Mouse (Mus musculus) lung, postnatal 0 days (tissue): ENCODE results near the gene Abcd4. TPM values are rescaled to one million over a fixed set of nuclear protein-coding genes. Genes with fewer than 3 reads are reported as not detected.

Experiments used
- ATAC-seq: fragments of 200-750 bp; cut with Nextera tagmentation; 2 replicates; pipeline ENCODE4 v1.8.0; 2017; ENCODE audit warnings: moderate library complexity
- DNase-seq: peaks from one replicate; pipeline ENCODE4 v3.0.0-alpha.2; 2016; ENCODE audit warnings: low spot score
- H3K27ac ChIP-seq: fragments of 300-500 bp; sonication (generic); 2 replicates; pipeline ENCODE4 v1.5.1; 2014; ENCODE audit warnings: antibody characterized with exemption, mild to moderate bottlenecking, low read length, mixed read lengths
- H3K27me3 ChIP-seq: fragments of 300-500 bp; sonication (generic); replicated peaks from 2 replicates; pipeline ENCODE4 v1.6.1; 2014; ENCODE audit warnings: low read length, mixed read lengths; ENCODE audit not compliant: insufficient read depth
- H3K36me3 ChIP-seq: fragments of 300-500 bp; sonication (generic); 2 replicates; pipeline ENCODE4 v1.6.1; 2014; ENCODE audit warnings: low read length, mixed read lengths; ENCODE audit not compliant: insufficient read depth
- H3K4me1 ChIP-seq: fragments of 300-500 bp; sonication (generic); 2 replicates; pipeline ENCODE4 v1.6.1; 2014; ENCODE audit warnings: antibody characterized with exemption, low read depth, low read length, mixed read lengths; ENCODE audit not compliant: insufficient read depth
- H3K4me2 ChIP-seq: fragments of 300-500 bp; sonication (generic); replicated peaks from 2 replicates; pipeline ENCODE4 v1.6.1; 2014; ENCODE audit warnings: low read depth, mild to moderate bottlenecking, low read length, moderate library complexity, mixed read lengths
- H3K4me3 ChIP-seq: fragments of 300-500 bp; sonication (generic); 2 replicates; pipeline ENCODE4 v1.5.1; 2014; ENCODE audit warnings: low read depth, low read length
- H3K9ac ChIP-seq: fragments of 300-500 bp; sonication (generic); replicated peaks from 2 replicates; pipeline ENCODE4 v1.6.1; 2014; ENCODE audit warnings: low read depth, mild to moderate bottlenecking
- H3K9me3 ChIP-seq: fragments of 300-500 bp; sonication (generic); 2 replicates; pipeline ENCODE4 v1.6.1; 2016; ENCODE audit warnings: low read length, mixed read lengths
- CTCF ChIP-seq: IDR thresholded peaks from 2 replicates; pipeline ENCODE4 v1.5.1; 2016; ENCODE audit warnings: antibody characterized with exemption, mild to moderate bottlenecking
- EP300 ChIP-seq: IDR thresholded peaks from 2 replicates; pipeline ENCODE4 v1.6.1; 2016; ENCODE audit warnings: antibody characterized with exemption, mild to moderate bottlenecking, control low read depth
- WGBS: fragments of 180-500 bp; shearing (Covaris S2); extraction: QIAGEN DNeasy Blood & Tissue Kit; methylation state at CpG from one replicate; pipeline ENCODE4 v1.1.7; 2014; 5-methylcytosine and 5-hydroxymethylcytosine counted together
- polyA plus RNA-seq: library from polyadenylated mRNA; unstranded; fragments of >200 nt; fragmentation: Nextera tagmentation; extraction: Ambion mirVana; gene quantifications from 2 replicates; pipeline ENCODE4 v1.2.1, GENCODE M21; 2015

Abcd4 gene
- polyA plus RNA-seq, 1 experiment from 2014 or later: 9.2 TPM

- TF ChIP-seq EP300 (no peak), CTCF (no peak)
- H3K4me2 ChIP-seq: no peak overlapping the region
- no peak overlapping the region for H3K27ac ChIP-seq
- no peaks in the 10 kb centered on the region for H3K4me1 ChIP-seq
- H3K27me3 ChIP-seq: peaks cover 8% of the 10 kb centered on the region; the same call in 1 of the 2 replicates
- no peak overlapping the region for H3K9ac ChIP-seq
- H3K4me3 ChIP-seq: no peak overlapping the region
- 6% methylated on average over 9 of the region's 9 CpGs for WGBS
- no peaks in the 10 kb centered on the region for H3K9me3 ChIP-seq
- no peaks in the 10 kb centered on the region for H3K36me3 ChIP-seq
- no peak for ATAC-seq
- no peak for DNase-seq
These were observed 7.9 kb upstream of the Abcd4 start for GRCm38 (mm10) chr12:84625116-84625515.

GRCm38 (mm10) chr12:84624601-84625000 is 7.4 kb upstream of the Abcd4 start:
- Histone ChIP-seq H3K9ac (no peak overlapping the region), H3K27me3 (peaks cover 8% of the 10 kb centered on the region; the same call in 1 of the 2 replicates), H3K4me2 (no peak overlapping the region), H3K9me3 (no peaks in the 10 kb centered on the region), H3K27ac (no peak overlapping the region), H3K36me3 (no peaks in the 10 kb centered on the region), H3K4me1 (no peaks in the 10 kb centered on the region), H3K4me3 (no peak overlapping the region)
- TF ChIP-seq EP300 (no peak), CTCF (no peak)
- 25% methylated on average over 8 of the region's 8 CpGs for WGBS
- no peak for DNase-seq
- ATAC-seq: no peak

- Histone ChIP-seq H3K36me3 (no peaks in the 10 kb centered on the region), H3K9me3 (no peaks in the 10 kb centered on the region), H3K4me3 (no peak overlapping the region), H3K9ac (no peak overlapping the region), H3K4me1 (no peaks in the 10 kb centered on the region), H3K27ac (no peak overlapping the region), H3K4me2 (no peak overlapping the region), H3K27me3 (peaks cover 8% of the 10 kb centered on the region; the same call in 1 of the 2 replicates)
- peak; percentile 38 for TF ChIP-seq CTCF
- no peak for TF ChIP-seq EP300
- DNase-seq (peak; percentile 37), ATAC-seq (no peak)
These were observed 3.8 kb upstream of the Abcd4 start for GRCm38 (mm10) chr12:84620975-84621374.

GRCm38 (mm10) chr12:84617663-84618062 is 450 bp upstream of the Abcd4 start:
- Histone ChIP-seq H3K4me2 (peak overlapping the region; percentile 81), H3K9ac (peak overlapping the region; percentile 16; the same call in 1 of the 2 replicates), H3K4me3 (peak overlapping the region; percentile 76), H3K4me1 (no peaks in the 10 kb centered on the region), H3K27ac (no peak overlapping the region), H3K9me3 (no peaks in the 10 kb centered on the region), H3K27me3 (no peaks in the 10 kb centered on the region), H3K36me3 (no peaks in the 10 kb centered on the region)
- DNase-seq (peak; percentile 42), ATAC-seq (peak; percentile 65)
- WGBS: 2% methylated on average over 10 of the region's 10 CpGs
- peak; percentile 33 for TF ChIP-seq CTCF
- no peak for TF ChIP-seq EP300

- H3K4me2 ChIP-seq: no peak overlapping the region
- peak; percentile 63 for DNase-seq
These were observed 2.7 kb downstream of the Abcd4 start for GRCm38 (mm10) chr12:84614524-84614923.

GRCm38 (mm10) chr12:84614001-84614400 is 3.2 kb downstream of the Abcd4 start:
- 72% methylated on average over 11 of the region's 11 CpGs for WGBS
- DNase-seq (no peak), ATAC-seq (no peak)
- H3K9ac ChIP-seq: no peak overlapping the region
- no peak overlapping the region for H3K4me3 ChIP-seq
- H3K4me2 ChIP-seq: no peak overlapping the region
- no peaks in the 10 kb centered on the region for H3K27me3 ChIP-seq
- H3K36me3 ChIP-seq: no peaks in the 10 kb centered on the region
- H3K27ac ChIP-seq: no peak overlapping the region
- H3K9me3 ChIP-seq: no peaks in the 10 kb centered on the region
- TF ChIP-seq CTCF: no peak
- H3K4me1 ChIP-seq: no peaks in the 10 kb centered on the region

More at GRCm38 (mm10) chr12:84614524-84614923, 2.7 kb downstream of the Abcd4 start:
- 56% methylated on average over 7 of the region's 7 CpGs for WGBS
- H3K9ac ChIP-seq: no peak overlapping the region
- TF ChIP-seq CTCF (no peak), EP300 (no peak)
- no peaks in the 10 kb centered on the region for H3K27me3 ChIP-seq
- H3K4me3 ChIP-seq: no peak overlapping the region
- no peaks in the 10 kb centered on the region for H3K4me1 ChIP-seq
- H3K9me3 ChIP-seq: no peaks in the 10 kb centered on the region
- ATAC-seq: no peak; the same call in 1 of the 2 replicates
- no peak overlapping the region for H3K27ac ChIP-seq
- H3K36me3 ChIP-seq: no peaks in the 10 kb centered on the region

- DNase-seq: no peak
- H3K27me3 ChIP-seq: no peaks in the 10 kb centered on the region
- 53% methylated on average over 8 of the region's 8 CpGs for WGBS
These were observed 4.7 kb downstream of the Abcd4 start for GRCm38 (mm10) chr12:84612518-84612917.

More at GRCm38 (mm10) chr12:84612518-84612917, 4.7 kb downstream of the Abcd4 start:
- Histone ChIP-seq H3K27ac (no peak overlapping the region), H3K4me1 (no peaks in the 10 kb centered on the region), H3K9ac (no peak overlapping the region), H3K9me3 (no peaks in the 10 kb centered on the region), H3K4me3 (no peak overlapping the region), H3K36me3 (no peaks in the 10 kb centered on the region), H3K4me2 (no peak overlapping the region)
- no peak for ATAC-seq
- TF ChIP-seq EP300 (no peak), CTCF (no peak)
